Comparison of ENCODE assay signal across 9 mouse cellular contexts in the genomic region with DNA sequence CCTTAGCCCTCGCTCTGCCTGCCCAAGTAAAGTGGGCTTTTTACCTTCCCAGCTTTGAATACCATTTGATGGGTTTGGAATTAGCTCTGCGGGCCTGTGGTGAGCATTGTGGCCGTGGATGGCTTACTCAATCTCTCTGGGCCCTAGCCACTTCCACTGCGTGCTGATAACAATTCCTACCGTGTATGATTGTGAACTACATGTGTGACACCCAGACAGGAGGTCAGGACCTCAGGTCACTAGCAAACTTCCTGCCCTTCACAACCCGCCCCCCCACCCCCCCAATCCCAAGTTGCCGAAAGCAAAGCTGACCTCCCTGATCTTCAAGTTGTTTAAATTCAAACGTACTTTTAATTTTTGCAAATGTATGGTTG.
DNase-seq lines count a peak whose midpoint lies in the region; ATAC-seq and TF ChIP-seq lines count a peak whose summit lies in the region.
"Had no signal": no experiment of that assay in that cellular context is flagged by ENCODE, and none has a peak within 500 bp of the region (broad histone marks: within the 10 kb centered on the region; RNA-seq: fewer than 3 reads in every experiment).

No protein-coding gene starts in this region.

- ATAC-seq in intestine, embryonic 16.5 days, result no peak
- no peak for ATAC-seq in intestine, embryonic 15.5 days

- H3K27me3 ChIP-seq in intestine, embryonic 16.5 days (replicated peaks; ENCODE audit: control insufficient read depth, insufficient read depth, low read length), result no peaks in the 10 kb centered on the region
- no peaks in the 10 kb centered on the region for H3K27me3 ChIP-seq in intestine, embryonic 15.5 days (replicated peaks)
- no peaks in the 10 kb centered on the region; the same call in 1 of the 2 replicates for H3K27me3 ChIP-seq in embryonic facial prominence, embryonic 10.5 days (replicated peaks; ENCODE audit: low read depth, poor library complexity, severe bottlenecking)
- no peaks in the 10 kb centered on the region for H3K27me3 ChIP-seq in limb, embryonic 10.5 days (ENCODE audit: low read depth, poor library complexity, severe bottlenecking)
- H3K27me3 ChIP-seq in myocyte (ENCODE audit: control insufficient read depth, insufficient read depth, insufficient read length), result no peaks in the 10 kb centered on the region

- TF ChIP-seq POLR2A in myocyte (IDR thresholded peaks at IDR 0.05; ENCODE audit: insufficient read length, low read depth), result no peak

- no peak for DNase-seq in embryonic facial prominence, embryonic 10.5 days (ENCODE audit: low spot score)
- no peak for DNase-seq in limb, embryonic 10.5 days (ENCODE audit: low spot score)
- no peak for DNase-seq in ovary, postnatal 36 days (ENCODE audit: low spot score)
- no peak for DNase-seq in adrenal gland, postnatal 25 days
- no peak for DNase-seq in layer of hippocampus, adult 9-10 months (ENCODE audit: low spot score)
- DNase-seq: layer of hippocampus, postnatal 36 days had no signal

- H3K27ac ChIP-seq in intestine, embryonic 16.5 days (ENCODE audit: low read length), result no peak overlapping the region
- no peak overlapping the region for H3K27ac ChIP-seq in intestine, embryonic 15.5 days
- 0 out of 2 replicates have a peak overlapping the region, but pooled peaks have one; percentile 55 for H3K27ac ChIP-seq in embryonic facial prominence, embryonic 10.5 days (replicated peaks)
- peak overlapping the region; percentile 30; the same call in 1 of the 2 replicates for H3K27ac ChIP-seq in limb, embryonic 10.5 days

- no peak overlapping the region for H3ac ChIP-seq in myocyte (ENCODE audit: control insufficient read depth, insufficient read length)

- H3K36me3 ChIP-seq in intestine, embryonic 16.5 days (ENCODE audit: control insufficient read depth, insufficient read depth, low read length), result no peaks in the 10 kb centered on the region
- no peaks in the 10 kb centered on the region for H3K36me3 ChIP-seq in intestine, embryonic 15.5 days
- H3K36me3 ChIP-seq in embryonic facial prominence, embryonic 10.5 days (replicated peaks), result no peaks in the 10 kb centered on the region
- H3K36me3 ChIP-seq in limb, embryonic 10.5 days, result no peaks in the 10 kb centered on the region
- no peaks in the 10 kb centered on the region for H3K36me3 ChIP-seq in myocyte (ENCODE audit: control insufficient read depth, insufficient read depth)

- no peak overlapping the region for H3K4me3 ChIP-seq in intestine, embryonic 16.5 days (ENCODE audit: low read length)
- H3K4me3 ChIP-seq in intestine, embryonic 15.5 days (replicated peaks), result no peak overlapping the region
- no peak overlapping the region for H3K4me3 ChIP-seq in embryonic facial prominence, embryonic 10.5 days
- H3K4me3 ChIP-seq in limb, embryonic 10.5 days, result no peak overlapping the region
- H3K4me3 ChIP-seq in myocyte, result no peak overlapping the region

- H3K9me3 ChIP-seq in intestine, embryonic 16.5 days (ENCODE audit: control insufficient read depth, low read length), result no peaks in the 10 kb centered on the region; the same call in 1 of the 2 replicates
- no peaks in the 10 kb centered on the region for H3K9me3 ChIP-seq in intestine, embryonic 15.5 days
- peaks cover 5% of the 10 kb centered on the region; the same call in 1 of the 2 replicates for H3K9me3 ChIP-seq in embryonic facial prominence, embryonic 10.5 days
- no peaks in the 10 kb centered on the region for H3K9me3 ChIP-seq in limb, embryonic 10.5 days (replicated peaks)

- H3K79me2 ChIP-seq in myocyte (ENCODE audit: control insufficient read depth, insufficient read depth), result no peaks in the 10 kb centered on the region

- H3K4me1 ChIP-seq in intestine, embryonic 16.5 days (ENCODE audit: control insufficient read depth, insufficient read depth, low read length), result peaks cover 18% of the 10 kb centered on the region
- peaks cover 9% of the 10 kb centered on the region for H3K4me1 ChIP-seq in intestine, embryonic 15.5 days (replicated peaks)
- peaks cover 42% of the 10 kb centered on the region for H3K4me1 ChIP-seq in embryonic facial prominence, embryonic 10.5 days
- peaks cover 33% of the 10 kb centered on the region for H3K4me1 ChIP-seq in limb, embryonic 10.5 days

- 52% methylated on average over 8 of the region's 8 CpGs for WGBS in intestine, embryonic 16.5 days
- WGBS in intestine, embryonic 15.5 days, result 48% methylated on average over 8 of the region's 8 CpGs
- WGBS in embryonic facial prominence, embryonic 10.5 days, result 24% methylated on average over 8 of the region's 8 CpGs
- 40% methylated on average over 8 of the region's 8 CpGs for WGBS in limb, embryonic 10.5 days

- no peak overlapping the region for H3K4me2 ChIP-seq in intestine, embryonic 16.5 days (ENCODE audit: low read depth, low read length)
- no peak overlapping the region for H3K4me2 ChIP-seq in intestine, embryonic 15.5 days (replicated peaks)
- H3K4me2 ChIP-seq in myocyte (ENCODE audit: low read depth), result peak overlapping the region; percentile 60

- H3K9ac ChIP-seq in intestine, embryonic 16.5 days (ENCODE audit: low read depth, low read length), result peak overlapping the region; percentile 48; the same call in 1 of the 2 replicates
- H3K9ac ChIP-seq in intestine, embryonic 15.5 days, result no peak overlapping the region

TF ChIP-seq in myocyte, 11 proteins besides CTCF, POLR2A, EP300 and RAD21:
- peak in 1 of 3 experiments; percentile 9 for TF ChIP-seq MYOD1 (IDR thresholded peaks at IDR 0.05; ENCODE audit: control insufficient read depth in 1 of 3, insufficient read length in 2 of 3, low read depth in 2 of 3)
- no peak for TF ChIP-seq CEBPB (IDR thresholded peaks at IDR 0.05; ENCODE audit: insufficient read depth, poor library complexity, severe bottlenecking)
- no peak for TF ChIP-seq TCF3 (IDR thresholded peaks at IDR 0.05; ENCODE audit: insufficient read length, low read depth)

Comparison
In these comparisons a context has a peak if more than half of its experiments do, and no peak if none do; other contexts are left out.
1. H3K27ac ChIP-seq: peak in embryonic facial prominence, embryonic 10.5 days (single experiment) and limb, embryonic 10.5 days (single experiment); none in intestine, embryonic 16.5 days (single experiment) and intestine, embryonic 15.5 days (single experiment).